Mouse (Mus musculus) megakaryocyte, embryonic 14.5 days (primary cell): ENCODE results near the gene Cdk5rap2. TPM values are rescaled to one million over a fixed set of nuclear protein-coding genes. Genes with fewer than 3 reads are reported as not detected.

ENCODE experiments used
- H3K27me3 ChIP-seq: replicated peaks from 2 replicates; pipeline ENCODE3; 2012; ENCODE audit warnings: inconsistent platforms
- H3K36me3 ChIP-seq: replicated peaks from 2 replicates; pipeline ENCODE3; 2012; ENCODE audit warnings: low read length, inconsistent platforms, mixed read lengths
- H3K4me1 ChIP-seq: 2 replicates; pipeline ENCODE4 v1.6.1; 2012; ENCODE audit warnings: inconsistent platforms
- H3K4me3 ChIP-seq: replicated peaks from 2 replicates; pipeline ENCODE3; 2012; ENCODE audit warnings: moderate library complexity, mild to moderate bottlenecking, inconsistent platforms
- H3K9me3 ChIP-seq: 2 replicates; pipeline ENCODE4 v1.6.1; 2012; ENCODE audit warnings: inconsistent platforms
- FLI1 ChIP-seq: IDR thresholded peaks from 2 replicates; pipeline ENCODE4 v1.6.1; 2012; ENCODE audit warnings: low read length, inconsistent platforms, mixed read lengths
- GATA1 ChIP-seq: IDR thresholded peaks from 3 replicates; pipeline ENCODE4 v1.6.1; 2012; ENCODE audit warnings: mixed read lengths, low read length, inconsistent platforms, borderline replicate concordance
- polyA plus RNA-seq: library from polyadenylated mRNA; stranded (reverse); fragments of >175 nt; gene quantifications from 2 replicates; pipeline ENCODE4 v1.2.3, GENCODE M21; 2012; ENCODE audit warnings: low replicate concordance; ENCODE audit not compliant: insufficient read depth

Gene Cdk5rap2
- polyA plus RNA-seq, 1 experiment = 67.9 TPM

DNA sequence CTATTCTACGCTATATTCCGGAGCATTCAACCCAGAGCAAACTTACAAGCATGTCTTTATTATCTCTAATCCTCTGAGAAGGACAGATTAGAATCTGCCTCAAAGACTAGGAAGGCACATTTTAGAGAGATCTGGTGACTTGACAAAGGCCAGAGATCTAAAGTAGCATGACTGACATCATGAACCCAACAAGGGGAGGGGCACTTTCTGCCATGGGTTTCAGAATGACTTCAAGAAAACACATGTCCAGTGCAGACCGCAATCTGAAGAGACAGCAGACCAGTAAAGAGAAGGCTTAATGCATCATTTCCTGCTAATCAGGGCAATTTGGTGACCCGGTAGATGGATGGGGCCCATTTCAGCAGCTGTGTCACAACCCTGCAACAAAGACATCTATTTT, 98.1 kb downstream of the Cdk5rap2 start:
- Histone ChIP-seq H3K27me3 (no peaks in the 10 kb centered on the region), H3K36me3 (peaks cover 25% of the 10 kb centered on the region), H3K9me3 (no peaks in the 10 kb centered on the region), H3K4me3 (no peak overlapping the region), H3K4me1 (peaks cover 3% of the 10 kb centered on the region)
- TF ChIP-seq FLI1 (no peak), GATA1 (no peak)

DNA sequence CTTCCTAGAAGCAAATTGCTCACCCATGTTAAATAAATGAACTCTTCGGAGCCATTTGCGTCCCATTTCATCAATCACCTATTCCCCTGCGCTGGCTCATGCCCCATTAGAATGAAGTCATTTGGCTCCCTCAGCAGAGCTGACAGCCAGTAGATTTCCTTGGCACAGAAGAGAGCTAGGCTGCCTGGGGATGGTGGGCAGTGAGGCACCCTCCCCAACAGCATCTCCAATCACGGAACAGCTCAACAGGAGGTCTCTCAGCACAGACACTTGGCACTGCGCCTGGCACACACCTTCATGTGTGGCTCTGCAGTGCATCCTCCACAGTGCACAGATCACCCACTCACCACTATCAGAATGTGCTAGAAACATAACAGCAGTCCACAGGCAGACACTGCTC, 98.7 kb downstream of the Cdk5rap2 start:
- TF ChIP-seq FLI1 (no peak), GATA1 (no peak)
- Histone ChIP-seq H3K4me3 (no peak overlapping the region), H3K9me3 (no peaks in the 10 kb centered on the region), H3K27me3 (no peaks in the 10 kb centered on the region), H3K36me3 (peaks cover 18% of the 10 kb centered on the region), H3K4me1 (peaks cover 6% of the 10 kb centered on the region)

DNA sequence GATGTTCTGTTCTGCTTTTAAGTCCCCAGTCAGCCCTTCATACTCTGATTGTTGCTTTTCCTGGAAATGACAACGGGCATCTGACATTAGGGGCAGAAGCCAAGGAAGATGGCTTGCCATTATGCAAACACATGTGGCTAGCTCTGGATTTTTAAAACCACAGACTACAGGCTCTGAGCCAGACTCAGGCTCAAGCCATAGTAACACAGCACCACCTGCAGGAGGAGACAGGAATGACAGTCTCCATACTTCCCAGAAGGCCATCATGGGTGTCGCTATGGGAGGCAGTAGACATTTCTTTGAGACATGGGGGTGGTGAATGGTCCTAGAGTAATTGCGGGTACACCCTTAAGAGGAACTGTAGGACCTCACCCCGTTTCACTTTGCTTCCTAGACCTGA, 103.0 kb downstream of the Cdk5rap2 start:
- Histone ChIP-seq H3K9me3 (no peaks in the 10 kb centered on the region), H3K27me3 (no peaks in the 10 kb centered on the region), H3K36me3 (peaks cover 20% of the 10 kb centered on the region), H3K4me3 (no peak overlapping the region), H3K4me1 (peaks cover 6% of the 10 kb centered on the region)
- no peak for TF ChIP-seq GATA1
- TF ChIP-seq FLI1 = no peak

- H3K27me3 ChIP-seq = no peaks in the 10 kb centered on the region
- peaks cover 45% of the 10 kb centered on the region for H3K36me3 ChIP-seq
- H3K9me3 ChIP-seq = no peaks in the 10 kb centered on the region
- no peak overlapping the region for H3K4me3 ChIP-seq
- TF ChIP-seq FLI1 (no peak), GATA1 (no peak)
- peaks cover 6% of the 10 kb centered on the region for H3K4me1 ChIP-seq
These were observed 106.4 kb downstream of the Cdk5rap2 start for GRCm38 (mm10) chr4:70303870-70304269.

- Histone ChIP-seq H3K9me3 (no peaks in the 10 kb centered on the region), H3K4me3 (no peak overlapping the region), H3K4me1 (no peaks in the 10 kb centered on the region; the same call in 1 of the 2 replicates), H3K27me3 (no peaks in the 10 kb centered on the region), H3K36me3 (peaks cover 63% of the 10 kb centered on the region)
- TF ChIP-seq FLI1 (no peak), GATA1 (no peak)
These were observed 109.1 kb downstream of the Cdk5rap2 start for GRCm38 (mm10) chr4:70301187-70301586.

DNA sequence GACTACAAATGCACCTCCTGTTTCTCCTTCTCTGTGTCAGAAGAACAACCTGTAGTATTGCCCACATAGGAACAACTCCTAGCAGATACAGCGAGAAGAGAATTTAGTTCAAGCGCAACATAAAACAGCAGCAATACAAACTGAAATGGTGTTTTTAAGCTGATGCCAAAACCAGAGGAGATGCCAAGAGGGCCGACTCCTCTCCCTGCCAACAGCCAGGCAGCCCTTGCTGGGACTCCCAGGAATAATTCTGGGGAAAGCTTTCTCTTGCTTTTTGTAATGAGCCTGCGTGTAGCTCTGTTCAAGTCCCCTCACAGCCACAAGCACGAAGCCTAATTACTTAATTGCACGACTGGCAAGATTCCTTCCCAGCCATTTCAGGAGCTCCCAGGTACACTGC, 120.9 kb downstream of the Cdk5rap2 start:
- no peaks in the 10 kb centered on the region for H3K4me1 ChIP-seq

GRCm38 (mm10) chr4:70283163-70283562, 127.1 kb downstream of the Cdk5rap2 start:
- TF ChIP-seq FLI1 = no peak
- TF ChIP-seq GATA1 = no peak
- Histone ChIP-seq H3K4me3 (peak overlapping the region; percentile 21), H3K9me3 (no peaks in the 10 kb centered on the region), H3K27me3 (no peaks in the 10 kb centered on the region), H3K36me3 (peaks cover 71% of the 10 kb centered on the region), H3K4me1 (no peaks in the 10 kb centered on the region)

More for the DNA sequence above, 120.9 kb downstream of the Cdk5rap2 start:
- TF ChIP-seq GATA1 (no peak), FLI1 (no peak)
- Histone ChIP-seq H3K36me3 (peaks cover 52% of the 10 kb centered on the region), H3K9me3 (no peaks in the 10 kb centered on the region), H3K4me3 (no peak overlapping the region), H3K27me3 (no peaks in the 10 kb centered on the region)

DNA sequence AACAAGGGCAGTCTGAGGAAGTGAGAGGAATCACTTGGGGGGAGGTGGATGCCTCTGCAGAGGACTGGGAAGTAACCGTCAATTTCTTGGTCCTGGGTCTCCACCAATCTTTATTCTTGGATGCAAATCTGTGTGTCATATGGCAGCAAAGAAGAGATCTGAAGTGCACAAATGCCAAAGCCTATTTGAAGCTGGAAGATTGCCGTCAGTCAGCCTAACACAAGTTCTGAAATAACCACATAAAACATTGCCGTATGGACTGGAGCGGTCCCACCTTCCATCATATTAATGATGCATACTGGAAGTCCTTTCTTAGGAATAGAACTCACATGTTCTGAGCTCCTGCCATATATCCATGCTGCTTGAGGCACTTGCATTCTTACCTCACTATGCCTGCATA, 131.4 kb downstream of the Cdk5rap2 start:
- no peak overlapping the region for H3K4me3 ChIP-seq
- no peaks in the 10 kb centered on the region for H3K27me3 ChIP-seq
- peaks cover 9% of the 10 kb centered on the region for H3K4me1 ChIP-seq
- H3K9me3 ChIP-seq = no peaks in the 10 kb centered on the region
- H3K36me3 ChIP-seq = peaks cover 56% of the 10 kb centered on the region
- TF ChIP-seq GATA1 (no peak), FLI1 (no peak)

DNA sequence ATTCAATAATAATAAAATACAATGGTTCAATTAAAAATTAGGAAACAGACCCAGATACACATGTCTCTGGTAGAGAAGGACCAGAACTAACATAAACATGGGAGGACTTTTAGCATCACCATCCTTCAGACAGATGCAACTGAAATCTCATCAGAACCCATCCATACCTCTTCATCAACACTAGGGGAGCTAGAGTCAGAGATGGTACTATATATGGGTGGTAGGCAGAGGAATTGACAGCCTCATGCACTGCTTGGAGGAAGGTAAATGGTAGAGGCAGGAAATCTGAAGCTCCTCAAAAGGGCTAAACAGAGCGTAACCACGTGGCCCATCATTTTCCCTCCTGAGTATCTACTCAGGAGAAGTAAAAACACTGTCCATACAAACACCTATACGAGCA, 132.2 kb downstream of the Cdk5rap2 start:
- H3K4me3 ChIP-seq = no peak overlapping the region
- H3K36me3 ChIP-seq = peaks cover 49% of the 10 kb centered on the region
- TF ChIP-seq FLI1 (no peak), GATA1 (no peak)
- peaks cover 9% of the 10 kb centered on the region for H3K4me1 ChIP-seq
- no peaks in the 10 kb centered on the region for H3K27me3 ChIP-seq
- no peaks in the 10 kb centered on the region for H3K9me3 ChIP-seq

DNA sequence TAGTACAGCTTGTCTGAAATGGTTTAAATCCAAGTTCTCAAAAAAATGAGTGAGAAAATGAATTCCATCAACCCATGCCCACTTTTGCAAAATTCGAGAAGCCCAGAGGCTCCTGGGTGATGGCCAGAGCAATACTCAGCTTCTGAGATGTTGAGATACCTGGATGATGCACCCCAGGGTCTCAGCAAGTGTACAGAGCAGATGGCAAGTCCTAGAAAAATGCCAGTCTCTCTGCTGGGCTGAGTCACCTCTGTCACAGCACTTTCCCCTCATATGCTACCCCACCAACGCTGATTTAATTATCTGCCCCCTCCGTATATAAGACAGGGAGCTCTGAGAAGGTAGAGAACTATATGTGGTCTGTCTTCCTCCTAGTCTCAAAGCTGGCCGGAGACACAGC, 137.3 kb downstream of the Cdk5rap2 start:
- Histone ChIP-seq H3K36me3 (peaks cover 42% of the 10 kb centered on the region), H3K4me3 (no peak overlapping the region), H3K27me3 (no peaks in the 10 kb centered on the region), H3K9me3 (no peaks in the 10 kb centered on the region), H3K4me1 (peaks cover 9% of the 10 kb centered on the region)
- no peak for TF ChIP-seq FLI1
- TF ChIP-seq GATA1 = no peak

DNA sequence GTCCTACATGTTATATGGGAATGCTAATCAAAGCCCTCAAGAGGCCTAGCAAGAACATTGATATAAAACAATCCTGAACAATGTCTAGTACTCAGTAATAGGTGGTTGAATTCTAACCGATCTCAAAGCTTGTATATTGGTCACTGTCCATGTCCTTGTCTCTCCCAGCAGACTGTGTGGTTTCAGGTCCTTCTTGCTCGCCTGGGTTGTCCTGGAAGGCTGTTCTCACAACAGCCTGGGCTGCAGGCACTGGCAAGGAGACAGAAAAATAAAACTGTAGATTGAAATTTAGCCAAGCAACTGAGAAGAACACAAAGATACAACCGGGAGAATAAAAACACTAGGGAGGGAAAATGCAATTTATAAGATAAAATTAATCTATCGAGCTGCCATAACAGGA, 137.7 kb downstream of the Cdk5rap2 start:
- H3K4me3 ChIP-seq = no peak overlapping the region
- peaks cover 42% of the 10 kb centered on the region for H3K36me3 ChIP-seq
- no peak for TF ChIP-seq GATA1
- no peak for TF ChIP-seq FLI1
- peaks cover 9% of the 10 kb centered on the region for H3K4me1 ChIP-seq
- H3K9me3 ChIP-seq = no peaks in the 10 kb centered on the region
- no peaks in the 10 kb centered on the region for H3K27me3 ChIP-seq
